Mouse (Mus musculus) erythroblast, adult 5-6 weeks (primary cell): ENCODE data around the gene Eomes. TPM values are rescaled to one million over a fixed set of nuclear protein-coding genes. Genes with fewer than 3 reads are reported as not detected.

Experiments used
- ATAC-seq: replicated peaks from 2 replicates; pipeline ENCODE4 v1.8.0; 2016; ENCODE audit warnings: moderate number of reproducible peaks, mild to moderate bottlenecking, moderate TSS enrichment, inconsistent platforms; ENCODE audit not compliant: poor library complexity, low FRiP score, severe bottlenecking
- total RNA-seq, 2 experiments: library from RNA; stranded (forward) in 1 of 2; stranded (reverse) in 1 of 2; fragments of 150-400 nt in 1 of 2; fragments of 200-764, 138-1000 nt in 1 of 2; gene quantifications; 2 replicates each; pipeline versions ENCODE4 v1.2.3 to v1.2.4; 2015 to 2017; ENCODE audit warnings: low replicate concordance in 2 of 2

Gene Eomes
- total RNA-seq, 2 experiments from 2014 or later: not detected

DNA sequence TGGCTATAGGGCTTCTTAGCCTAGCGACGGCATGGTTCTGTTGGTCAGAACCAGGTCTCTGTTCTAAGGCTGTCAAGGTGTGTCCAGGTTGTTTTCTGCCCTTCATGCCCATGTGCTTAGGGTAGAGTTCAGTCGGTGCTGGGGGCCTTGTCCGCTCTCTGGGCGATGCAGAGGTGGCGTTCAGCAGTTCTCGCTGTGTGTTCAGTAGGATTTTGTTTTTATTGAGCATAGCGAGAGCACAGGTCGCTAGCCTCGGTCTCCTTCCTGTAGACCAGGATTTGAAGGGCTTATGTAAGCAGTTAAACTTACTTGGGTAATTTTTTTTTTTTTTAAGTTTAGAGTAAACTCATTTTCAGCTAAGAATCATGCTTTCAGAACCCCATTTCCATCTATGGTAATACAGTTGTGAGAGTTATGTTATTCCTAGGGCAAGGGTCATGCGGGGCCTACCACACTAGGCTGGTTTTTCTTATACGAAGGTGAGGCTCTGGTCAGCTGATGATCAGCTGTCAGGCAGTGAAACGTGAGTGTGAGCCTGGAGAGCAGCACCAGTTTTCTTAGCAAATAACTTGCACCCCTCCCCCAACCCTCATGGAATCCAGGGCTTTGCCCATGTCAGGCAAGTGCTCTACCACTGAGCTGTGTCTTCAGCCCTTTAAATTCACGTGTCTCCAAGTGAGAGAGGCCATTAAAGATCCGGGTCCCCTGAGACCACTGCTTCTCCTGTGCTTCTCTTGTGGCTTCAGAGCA lies 33.1 kb downstream of the Eomes start:
- no peak for ATAC-seq

GRCm38 (mm10) chr9:118512681-118513233 lies 34.7 kb downstream of the Eomes start:
- ATAC-seq: no peak

GRCm38 (mm10) chr9:118515476-118515875 lies 37.5 kb downstream of the Eomes start:
- ATAC-seq: no peak

GRCm38 (mm10) chr9:118516162-118516561 lies 38.1 kb downstream of the Eomes start:
- ATAC-seq: no peak

DNA sequence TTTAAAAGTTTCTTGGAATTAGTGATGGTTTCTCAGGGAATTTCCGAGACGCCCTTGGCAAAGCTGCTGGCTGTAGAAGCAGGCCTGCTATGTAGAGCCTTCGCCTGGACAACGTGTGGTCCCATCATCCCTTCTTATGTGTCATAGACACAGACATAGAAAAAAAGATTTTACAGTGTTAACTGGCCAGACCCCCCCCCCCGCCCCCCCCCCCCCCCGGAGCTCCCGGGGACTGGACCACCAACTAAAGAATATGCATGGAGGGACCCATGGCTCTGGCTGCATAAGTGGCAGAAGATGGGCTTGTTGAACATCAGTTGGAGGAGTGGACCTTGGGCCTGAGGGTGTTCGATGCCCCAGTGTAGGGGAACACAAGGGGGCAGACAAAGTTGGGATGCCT lies 39.6 kb downstream of the Eomes start:
- ATAC-seq: no peak

DNA sequence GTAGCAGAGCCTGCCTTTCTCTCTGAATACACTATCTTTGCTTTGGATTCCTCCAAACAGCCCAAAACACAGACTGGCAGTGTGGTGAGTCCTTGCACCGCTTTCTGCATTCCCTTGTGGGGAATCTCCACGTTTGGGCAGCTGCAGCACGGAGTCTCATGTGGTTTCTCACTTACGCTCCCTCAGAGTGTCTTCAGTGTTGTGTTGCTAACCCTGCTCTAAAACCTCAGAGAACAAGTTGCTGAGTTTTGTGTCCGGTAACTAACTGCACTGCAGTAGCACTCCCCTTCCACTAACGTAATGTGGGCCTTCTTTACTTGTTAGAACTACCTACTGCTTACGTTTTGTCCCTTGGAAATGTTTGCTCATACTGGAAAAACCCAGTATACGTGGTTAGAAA lies 41.1 kb downstream of the Eomes start:
- no peak for ATAC-seq

- ATAC-seq: no peak
Measured at GRCm38 (mm10) chr9:118520011-118520410, 42.0 kb downstream of the Eomes start.

GRCm38 (mm10) chr9:118520858-118521257 lies 42.8 kb downstream of the Eomes start:
- ATAC-seq: no peak

GRCm38 (mm10) chr9:118521659-118522058 lies 43.6 kb downstream of the Eomes start:
- ATAC-seq: no peak

DNA sequence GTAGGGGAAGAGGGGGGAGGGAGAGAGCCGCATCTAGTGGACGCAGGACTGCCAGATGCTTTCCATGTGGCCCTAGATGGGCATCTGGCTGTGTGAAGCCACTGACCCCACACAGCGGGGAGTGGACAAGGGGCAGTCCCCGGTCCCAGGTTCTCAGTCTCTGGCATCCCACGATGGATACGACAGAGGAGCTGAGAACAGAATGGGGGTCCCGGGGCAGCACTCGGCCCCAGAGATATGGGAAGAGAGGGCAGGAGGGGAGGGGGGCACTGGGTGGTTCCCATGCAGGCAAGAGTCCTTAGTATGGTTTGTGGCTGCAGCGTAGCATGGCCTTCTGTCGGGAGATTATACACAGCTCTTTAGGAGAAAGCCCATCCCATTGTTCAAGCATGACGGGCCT lies 45.7 kb downstream of the Eomes start:
- no peak for ATAC-seq

- ATAC-seq: no peak
Measured at GRCm38 (mm10) chr9:118527056-118527455, 49.0 kb downstream of the Eomes start.

DNA sequence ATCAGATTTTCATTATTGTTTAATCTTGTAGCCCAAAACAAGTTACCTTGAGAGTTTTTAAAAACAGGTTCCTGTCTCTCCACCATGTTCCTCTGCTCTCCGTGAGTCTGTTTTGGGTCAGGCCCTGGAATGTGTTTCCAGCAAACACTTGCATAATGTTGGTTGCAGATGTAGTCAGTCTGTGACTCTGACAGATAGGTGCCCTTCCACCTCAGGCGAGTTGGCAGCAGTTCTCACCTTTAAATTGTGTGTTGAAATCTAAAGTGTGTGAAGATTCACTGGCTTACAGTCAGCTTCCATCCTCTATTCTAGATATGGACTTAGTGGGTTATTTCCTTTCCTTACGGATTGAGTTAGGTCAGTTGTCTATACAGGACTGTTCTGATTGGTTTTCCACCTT lies 51.8 kb downstream of the Eomes start:
- no peak for ATAC-seq

DNA sequence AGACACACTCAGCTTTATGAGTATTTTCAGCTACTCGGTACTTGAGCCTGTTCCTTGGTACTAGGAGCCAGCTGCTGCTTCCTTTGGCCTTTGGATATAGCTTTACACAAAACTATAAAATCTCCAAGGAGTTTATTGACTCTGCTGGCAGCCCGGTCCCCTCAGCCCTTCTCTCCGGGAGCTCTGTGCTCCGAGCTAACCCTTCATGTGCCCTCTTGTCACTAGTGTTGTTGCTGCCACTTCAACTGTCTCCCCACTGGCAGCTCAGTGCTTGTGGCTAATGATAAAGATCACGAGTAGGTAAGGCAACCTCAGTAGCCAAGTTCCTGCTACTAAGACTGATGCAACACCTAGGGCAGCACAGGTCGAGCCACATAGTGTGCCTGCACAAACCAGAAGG lies 52.7 kb downstream of the Eomes start:
- ATAC-seq: no peak

- no peak for ATAC-seq
Measured at GRCm38 (mm10) chr9:118532516-118533205, 54.6 kb downstream of the Eomes start.

Other genes starting within 250 kb of the Eomes start
- gene Golga4, start 28.1 kb downstream of the Eomes start, total RNA-seq (2015; ENCODE audit: low replicate concordance): 15.3 and 19.2 TPM in 2 replicates
- 20.0 and 24.5 TPM in 2 replicates for gene Golga4, start 28.1 kb downstream of the Eomes start, total RNA-seq (2017; ENCODE audit: low replicate concordance)
- gene Itga9, start 128.5 kb downstream of the Eomes start, total RNA-seq (2015; ENCODE audit: low replicate concordance): 0.84 and 2.3 TPM in 2 replicates
- 0.17 and 0.28 TPM in 2 replicates for gene Itga9, start 128.5 kb downstream of the Eomes start, total RNA-seq (2017; ENCODE audit: low replicate concordance)